Mouse (Mus musculus) CH12.LX (cell line): ENCODE results near the gene Agl. TPM values are rescaled to one million over a fixed set of nuclear protein-coding genes. Genes with fewer than 3 reads are reported as not detected.
"Not testable (repeated sequence)": the region's sequence is repeated elsewhere in the genome, so short reads cannot be mapped to it uniquely, and the experiment has no call there.

ENCODE experiments used
- DNase-seq: peaks from one replicate; pipeline ENCODE4 v3.0.0-alpha.2; 2013; ENCODE audit errors: extremely low read depth
- H3K27ac ChIP-seq: 2 replicates; pipeline ENCODE4 v1.5.1; 2012; ENCODE audit warnings: low read depth, mild to moderate bottlenecking, control low read depth, moderate library complexity; ENCODE audit not compliant: insufficient read depth
- H3K27me3 ChIP-seq: replicated peaks from 2 replicates; pipeline ENCODE3; 2012; ENCODE audit warnings: inconsistent platforms
- H3K36me3 ChIP-seq, 2 experiments: replicated peaks in 1 of 2; 2 replicates each; pipeline versions ENCODE3 to v1.6.1; 2012; ENCODE audit warnings: inconsistent platforms in 1 of 2, low read length in 1 of 2, mild to moderate bottlenecking in 1 of 2, mixed read lengths in 1 of 2, moderate library complexity in 1 of 2; ENCODE audit not compliant: control insufficient read depth in 1 of 2, insufficient read depth in 1 of 2
- H3K4me1 ChIP-seq, 2 experiments: 2 replicates each; pipeline ENCODE4 v1.6.1; 2012; ENCODE audit warnings: inconsistent platforms in 1 of 2, moderate library complexity in 1 of 2; ENCODE audit not compliant: insufficient read depth in 2 of 2, control insufficient read depth in 1 of 2
- H3K4me2 ChIP-seq: 2 replicates; pipeline ENCODE4 v1.6.1; 2012; ENCODE audit warnings: low read depth, mild to moderate bottlenecking, control low read depth; ENCODE audit not compliant: poor library complexity, insufficient read depth, severe bottlenecking
- H3K4me3 ChIP-seq, 3 experiments: fragments of 150-350 bp in 1 of 3; sonication (generic) in 1 of 3; replicated peaks in 1 of 3; 2 replicates each; pipeline versions ENCODE3 to v1.5.1; 2011 to 2012; ENCODE audit warnings: low read depth in 2 of 3, low read length in 2 of 3, mild to moderate bottlenecking in 2 of 3, moderate library complexity in 2 of 3, control low read depth in 1 of 3, improper control_type of control experiment in 1 of 3, inconsistent platforms in 1 of 3, mixed read lengths in 1 of 3; ENCODE audit not compliant: poor library complexity in 1 of 3
- H3K79me2 ChIP-seq: replicated peaks from 2 replicates; pipeline ENCODE4 v1.6.1; 2012; ENCODE audit warnings: mild to moderate bottlenecking, moderate library complexity; ENCODE audit not compliant: control insufficient read depth, poor library complexity, insufficient read depth, severe bottlenecking; ENCODE audit errors: extremely low read depth
- H3K9ac ChIP-seq: 2 replicates; pipeline ENCODE4 v1.6.1; 2012; ENCODE audit warnings: low read depth, mild to moderate bottlenecking, control low read depth, moderate library complexity; ENCODE audit not compliant: insufficient read depth
- H3K9me3 ChIP-seq: replicated peaks from 2 replicates; pipeline ENCODE3; 2012; ENCODE audit warnings: low read length, inconsistent platforms, mixed read lengths
- CHD2 ChIP-seq: IDR thresholded peaks from 2 replicates; pipeline ENCODE4 v1.6.1; 2011; ENCODE audit warnings: low read length, improper control_type of control experiment
- CTCF ChIP-seq, 2 experiments: IDR thresholded peaks in 1 of 2; conservative IDR thresholded peaks in 1 of 2; 2 replicates each; pipeline ENCODE4 v1.5.1; 2011 to 2012; ENCODE audit warnings: low read depth in 2 of 2, low read length in 2 of 2, improper control_type of control experiment in 1 of 2, inconsistent platforms in 1 of 2, mild to moderate bottlenecking in 1 of 2, moderate library complexity in 1 of 2
- GABPA ChIP-seq: IDR thresholded peaks from 2 replicates; pipeline ENCODE4 v1.6.1; 2012; ENCODE audit warnings: low read depth, low read length, improper control_type of control experiment, inconsistent platforms; ENCODE audit not compliant: insufficient replicate concordance
- IRF4 ChIP-seq: IDR thresholded peaks from 2 replicates; pipeline ENCODE4 v1.6.1; 2014; ENCODE audit warnings: low read depth, mild to moderate bottlenecking, inconsistent platforms, low read length, improper control_type of control experiment
- JUN ChIP-seq: IDR thresholded peaks from 2 replicates; pipeline ENCODE4 v1.6.1; 2011; ENCODE audit warnings: low read depth, mild to moderate bottlenecking, low read length, improper control_type of control experiment, moderate library complexity; ENCODE audit not compliant: insufficient read depth
- MAZ ChIP-seq: IDR thresholded peaks from 2 replicates; pipeline ENCODE4 v1.6.1; 2012; ENCODE audit warnings: low read depth, mild to moderate bottlenecking, inconsistent platforms, low read length, improper control_type of control experiment, moderate library complexity
- MXI1 ChIP-seq: IDR thresholded peaks from 2 replicates; pipeline ENCODE4 v1.6.1; 2011; ENCODE audit warnings: mild to moderate bottlenecking, low read depth, low read length, improper control_type of control experiment
- NRF1 ChIP-seq: IDR thresholded peaks from 2 replicates; pipeline ENCODE4 v1.6.1; 2014; ENCODE audit warnings: low read depth, mild to moderate bottlenecking, inconsistent platforms, low read length, improper control_type of control experiment, moderate library complexity
- RAD21 ChIP-seq: IDR thresholded peaks from 2 replicates; pipeline ENCODE4 v1.6.1; 2011; ENCODE audit warnings: low read depth, mild to moderate bottlenecking, low read length, improper control_type of control experiment, moderate library complexity
- SMC3 ChIP-seq: IDR thresholded peaks from 2 replicates; pipeline ENCODE4 v1.6.1; 2011; ENCODE audit warnings: low read depth, low read length, improper control_type of control experiment
- TCF12 ChIP-seq: IDR thresholded peaks from 2 replicates; pipeline ENCODE4 v1.6.1; 2014; ENCODE audit warnings: low read depth, mild to moderate bottlenecking, inconsistent platforms, low read length, improper control_type of control experiment
- ZKSCAN1 ChIP-seq: IDR thresholded peaks from 2 replicates; pipeline ENCODE4 v1.6.1; 2012; ENCODE audit warnings: low read depth, inconsistent platforms, low read length, improper control_type of control experiment, borderline replicate concordance
- dilution Hi-C: fragments of 300-500 bp; cut with MboI; formaldehyde crosslinking; loops from 2 replicates; pipeline ENCODE4 v1.14.3; 2020; ENCODE audit warnings: low sequenced_read_pairs; ENCODE audit not compliant: extremely low pct_unique_long_range_greater_than_20kb, extremely low pct_ligation_motif_present
- in situ Hi-C: fragments of 300-500 bp; cut with MboI; formaldehyde crosslinking; loops from 3 replicates; pipeline ENCODE4 v1.14.3; 2019; ENCODE audit warnings: low sequenced_read_pairs, low pct_ligation_motif_present, low pct_unique_long_range_greater_than_20kb, mixed read lengths
- polyA plus RNA-seq: library from polyadenylated mRNA; unstranded; fragments of >175 nt; gene quantifications from 2 replicates; pipeline ENCODE4 v1.2.1, GENCODE M21; 2012; ENCODE audit warnings: low read depth; ENCODE audit not compliant: insufficient read length
- total RNA-seq, 2 experiments: library from RNA; depleted of rRNA; stranded (reverse); fragments of 300-350 nt in 1 of 2; fragments of >200 nt in 1 of 2; gene quantifications; 2 replicates each; pipeline ENCODE4 v1.2.3; 2012 to 2014

The Agl gene
- total and polyA plus RNA-seq, 3 experiments: 4.7 to 5.7 (median 5.2) TPM

DNA sequence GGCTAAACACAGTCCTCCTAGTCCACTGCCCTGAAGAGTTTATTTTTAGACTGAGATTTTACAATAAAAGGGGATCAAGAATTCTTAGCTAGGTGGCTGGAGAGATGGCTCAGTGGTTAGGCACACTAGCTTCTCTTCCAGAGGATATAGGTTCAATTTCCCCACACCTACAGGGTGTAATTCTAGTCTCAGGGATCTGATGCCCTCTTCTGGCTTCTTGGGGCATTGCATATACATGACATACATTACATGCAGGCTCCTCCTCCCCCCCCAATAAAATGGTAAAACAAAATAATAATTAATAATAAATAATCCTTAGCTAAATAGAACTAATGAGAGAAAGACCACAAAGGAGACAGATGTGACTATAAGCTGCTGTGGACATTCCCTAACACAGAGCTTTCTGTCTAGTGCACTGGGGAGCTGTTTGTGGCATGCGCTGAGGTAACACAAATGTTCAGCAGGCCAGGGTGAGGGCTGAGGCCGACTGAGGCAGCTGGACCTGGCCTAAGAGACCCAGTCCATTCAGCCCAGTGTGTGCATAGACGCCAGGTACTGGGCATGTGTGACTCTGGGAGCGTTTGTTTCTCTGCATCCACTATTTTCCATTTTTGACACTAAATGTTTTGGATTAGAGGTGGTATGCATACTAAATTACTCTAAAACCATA is 56.6 kb downstream of the Agl start:
- Histone ChIP-seq H3K79me2 (no peaks in the 10 kb centered on the region), H3K36me3 (peaks cover 0 to 19% of the 10 kb centered on the region in 2 experiments), H3K4me1 (no peaks in the 10 kb centered on the region), H3K4me2 (no peak overlapping the region), H3K27ac (no peak overlapping the region), H3K9ac (no peak overlapping the region), H3K9me3 (no peaks in the 10 kb centered on the region), H3K4me3 (no peak overlapping the region), H3K27me3 (no peaks in the 10 kb centered on the region)
- in situ Hi-C loops (no loop called here), dilution Hi-C loops (no loop called here)
- no peak for TF ChIP-seq MAZ
- TF ChIP-seq CTCF (conservative IDR thresholded peaks at IDR 0.05 in 1 of 2, IDR thresholded peaks at IDR 0.05 in 1 of 2; ENCODE audit: low read depth in 2 of 2, low read length in 2 of 2): peak; percentile 46 to 67; a peak in 3 of 4 replicates
- TF ChIP-seq SMC3: peak; percentile 61
- TF ChIP-seq NRF1: no peak
- no peak for TF ChIP-seq ZKSCAN1
- no peak for TF ChIP-seq IRF4
- peak; percentile 64 for TF ChIP-seq RAD21
- TF ChIP-seq CHD2: no peak
- no peak for TF ChIP-seq GABPA
- peak; percentile 56 for DNase-seq

GRCm38 (mm10) chr3:116748391-116749170 is 59.4 kb downstream of the Agl start:
- Histone ChIP-seq H3K36me3 (peaks cover 0 to 15% of the 10 kb centered on the region in 2 experiments), H3K4me3 (no peak overlapping the region), H3K9ac (no peak overlapping the region), H3K9me3 (no peaks in the 10 kb centered on the region), H3K79me2 (no peaks in the 10 kb centered on the region), H3K4me1 (no peaks in the 10 kb centered on the region), H3K27ac (no peak overlapping the region), H3K4me2 (no peak overlapping the region), H3K27me3 (no peaks in the 10 kb centered on the region)
- dilution Hi-C loops (no loop called here), in situ Hi-C loops (loop anchor here (10.0 to 25.0 kb wide), 3 partner anchors 86 to 411 kb away; partner anchors contain the start of genes Dbt and Rtca)
- DNase-seq: peak; percentile 41
- TF ChIP-seq MXI1 (no peak), SMC3 (peak; percentile 67), RAD21 (peak; percentile 67), JUN (no peak), CTCF (conservative IDR thresholded peaks at IDR 0.05 in 1 of 2, IDR thresholded peaks at IDR 0.05 in 1 of 2; ENCODE audit: low read depth in 2 of 2, low read length in 2 of 2) (peak; percentile 45 to 71), TCF12 (no peak), NRF1 (no peak)

GRCm38 (mm10) chr3:116747648-116748047 is 60.3 kb downstream of the Agl start:
- peaks cover 0 to 13% of the 10 kb centered on the region in 2 experiments for H3K36me3 ChIP-seq
- H3K9ac ChIP-seq, dilution Hi-C loops, H3K79me2 ChIP-seq, H3K27ac ChIP-seq, DNase-seq, H3K4me3 ChIP-seq, H3K27me3 ChIP-seq, H3K9me3 ChIP-seq, H3K4me1 ChIP-seq, H3K4me2 ChIP-seq: not testable (repeated sequence)
- in situ Hi-C loops: loop anchor here (10.0 to 25.0 kb wide), 3 partner anchors 87 to 410 kb away; partner anchors contain the start of genes Dbt and Rtca
